Mouse (Mus musculus): ENCODE data around the gene Ppp6r3. TPM values are rescaled to one million over a fixed set of nuclear protein-coding genes. Genes with fewer than 3 reads are reported as not detected.

Gene Ppp6r3
- polyA plus RNA-seq, 1 experiment from 2014 or later = 68.7 TPM

DNA sequence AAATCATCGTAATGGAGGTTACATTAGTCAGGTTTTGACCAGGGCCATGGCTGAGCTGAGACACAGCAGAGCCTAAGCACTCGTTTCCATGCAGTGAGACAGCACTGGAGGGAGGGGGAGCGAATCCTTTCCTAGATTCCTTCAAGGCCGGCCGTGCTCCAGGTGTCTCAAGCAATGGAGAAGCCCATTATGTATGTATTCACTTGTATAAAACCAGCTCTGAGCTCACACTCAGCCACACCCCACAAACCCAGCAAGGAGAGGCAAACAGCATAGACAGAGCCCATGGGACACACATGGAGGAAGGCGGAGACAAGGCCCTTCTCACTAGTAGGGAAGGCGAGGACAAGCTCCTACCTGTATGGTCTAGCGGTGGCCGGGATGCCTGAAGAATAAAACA lies 10.5 kb upstream of the Ppp6r3 start:
- H3K4me2 ChIP-seq (replicated peaks; ENCODE audit: low read depth, low read length) = no peak overlapping the region
- no peaks in the 10 kb centered on the region for H3K9me3 ChIP-seq (ENCODE audit: control insufficient read depth, low read depth, low read length)
- no peak for ATAC-seq (ENCODE audit: insufficient number of reproducible peaks, insufficient read depth, low FRiP score, low read depth)
- no peak overlapping the region for H3K27ac ChIP-seq (ENCODE audit: low read length)
- H3K27me3 ChIP-seq (ENCODE audit: control insufficient read depth, insufficient read depth, low read length) = no peaks in the 10 kb centered on the region
- no peaks in the 10 kb centered on the region for H3K4me1 ChIP-seq (ENCODE audit: control insufficient read depth, insufficient read depth, low read length)
- H3K36me3 ChIP-seq (ENCODE audit: control insufficient read depth, insufficient read depth, low read length) = peaks cover 42% of the 10 kb centered on the region
- H3K9ac ChIP-seq (replicated peaks; ENCODE audit: low read depth, low read length) = no peak overlapping the region
- H3K4me3 ChIP-seq (ENCODE audit: low read depth, low read length) = no peak overlapping the region
- 94% methylated on average over 9 of the region's 9 CpGs for WGBS

GRCm38 (mm10) chr19:3581326-3581725 lies 5.8 kb upstream of the Ppp6r3 start:
- H3K27me3 ChIP-seq (ENCODE audit: control insufficient read depth, insufficient read depth, low read length) = no peaks in the 10 kb centered on the region
- whole genome bisulfite sequencing = 31% methylated on average over 7 of the region's 7 CpGs
- H3K9ac ChIP-seq (replicated peaks; ENCODE audit: low read depth, low read length) = no peak overlapping the region
- no peaks in the 10 kb centered on the region for H3K4me1 ChIP-seq (ENCODE audit: control insufficient read depth, insufficient read depth, low read length)
- no peaks in the 10 kb centered on the region for H3K9me3 ChIP-seq (ENCODE audit: control insufficient read depth, low read depth, low read length)
- H3K27ac ChIP-seq (ENCODE audit: low read length) = no peak overlapping the region
- H3K36me3 ChIP-seq (ENCODE audit: control insufficient read depth, insufficient read depth, low read length) = peaks cover 16% of the 10 kb centered on the region
- H3K4me2 ChIP-seq (replicated peaks; ENCODE audit: low read depth, low read length) = no peak overlapping the region
- no peak overlapping the region for H3K4me3 ChIP-seq (ENCODE audit: low read depth, low read length)
- no peak for ATAC-seq (ENCODE audit: insufficient number of reproducible peaks, insufficient read depth, low FRiP score, low read depth)

GRCm38 (mm10) chr19:3577911-3578290 lies 2.4 kb upstream of the Ppp6r3 start:
- H3K4me2 ChIP-seq (replicated peaks; ENCODE audit: low read depth, low read length) = no peak overlapping the region
- H3K4me1 ChIP-seq (ENCODE audit: control insufficient read depth, insufficient read depth, low read length) = peaks cover 14% of the 10 kb centered on the region
- H3K27ac ChIP-seq (ENCODE audit: low read length) = no peak overlapping the region
- no peak for ATAC-seq (ENCODE audit: insufficient number of reproducible peaks, insufficient read depth, low FRiP score, low read depth)
- no peak overlapping the region for H3K4me3 ChIP-seq (ENCODE audit: low read depth, low read length)
- H3K9ac ChIP-seq (replicated peaks; ENCODE audit: low read depth, low read length) = no peak overlapping the region
- no peaks in the 10 kb centered on the region for H3K36me3 ChIP-seq (ENCODE audit: control insufficient read depth, insufficient read depth, low read length)
- no peaks in the 10 kb centered on the region for H3K9me3 ChIP-seq (ENCODE audit: control insufficient read depth, low read depth, low read length)
- H3K27me3 ChIP-seq (ENCODE audit: control insufficient read depth, insufficient read depth, low read length) = no peaks in the 10 kb centered on the region

- no peak overlapping the region for H3K9ac ChIP-seq (replicated peaks; ENCODE audit: low read depth, low read length)
- H3K36me3 ChIP-seq (ENCODE audit: control insufficient read depth, insufficient read depth, low read length) = no peaks in the 10 kb centered on the region
- 74% methylated on average over 4 of the region's 4 CpGs for WGBS
- H3K9me3 ChIP-seq (ENCODE audit: control insufficient read depth, low read depth, low read length) = no peaks in the 10 kb centered on the region
- H3K4me3 ChIP-seq (ENCODE audit: low read depth, low read length) = no peak overlapping the region
- peaks cover 14% of the 10 kb centered on the region for H3K4me1 ChIP-seq (ENCODE audit: control insufficient read depth, insufficient read depth, low read length)
- no peak overlapping the region for H3K27ac ChIP-seq (ENCODE audit: low read length)
- no peak for ATAC-seq (ENCODE audit: insufficient number of reproducible peaks, insufficient read depth, low FRiP score, low read depth)
- no peak overlapping the region for H3K4me2 ChIP-seq (replicated peaks; ENCODE audit: low read depth, low read length)
- H3K27me3 ChIP-seq (ENCODE audit: control insufficient read depth, insufficient read depth, low read length) = no peaks in the 10 kb centered on the region
Measured at GRCm38 (mm10) chr19:3577265-3577910, 1.8 kb upstream of the Ppp6r3 start.

DNA sequence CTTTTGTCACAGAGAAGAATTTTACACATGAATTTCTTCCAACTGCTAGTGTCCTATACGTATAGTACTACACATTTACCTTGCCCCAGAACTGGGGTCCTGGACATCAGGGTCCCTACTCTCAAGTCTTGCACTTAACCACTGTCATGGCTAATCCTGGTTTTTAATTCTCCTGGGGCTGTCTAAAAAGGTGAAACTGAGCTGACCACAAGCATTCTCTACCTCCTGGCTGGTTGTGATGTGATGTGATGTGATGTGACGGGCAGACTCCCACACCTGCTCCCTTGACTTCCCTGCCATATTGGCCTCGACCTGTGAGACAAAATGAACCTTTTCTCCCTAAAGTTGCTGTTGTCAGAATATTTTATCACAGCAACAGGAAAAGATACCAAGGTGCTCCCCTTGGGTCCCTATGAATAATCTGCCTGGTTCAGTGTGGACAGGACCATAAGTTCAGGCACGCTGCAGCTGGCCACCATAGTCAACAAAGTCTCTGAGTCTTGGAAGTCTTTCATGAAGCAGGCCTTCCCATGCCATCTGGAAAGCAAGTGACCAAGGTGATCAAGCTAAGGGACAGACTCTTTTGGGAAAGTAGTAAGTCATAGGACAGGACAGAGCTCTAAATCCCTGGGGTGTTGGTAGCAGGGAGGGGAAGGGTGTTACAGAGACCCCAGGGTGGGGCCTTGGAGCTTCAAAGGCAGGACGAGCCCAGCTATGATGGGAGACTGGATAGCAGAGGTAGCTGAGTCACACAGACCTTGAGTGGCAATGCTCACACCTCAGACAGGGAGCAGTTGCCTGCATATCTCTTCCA lies 1.1 kb upstream of the Ppp6r3 start:
- no peaks in the 10 kb centered on the region for H3K36me3 ChIP-seq (ENCODE audit: control insufficient read depth, insufficient read depth, low read length)
- WGBS = 60% methylated on average over 5 of the region's 5 CpGs
- no peaks in the 10 kb centered on the region for H3K27me3 ChIP-seq (ENCODE audit: control insufficient read depth, insufficient read depth, low read length)
- H3K9ac ChIP-seq (replicated peaks; ENCODE audit: low read depth, low read length) = no peak overlapping the region
- peak overlapping the region; percentile 94 for H3K4me3 ChIP-seq (ENCODE audit: low read depth, low read length)
- H3K27ac ChIP-seq (ENCODE audit: low read length) = peak overlapping the region; percentile 96
- peaks cover 14% of the 10 kb centered on the region for H3K4me1 ChIP-seq (ENCODE audit: control insufficient read depth, insufficient read depth, low read length)
- peak overlapping the region; percentile 46 for H3K4me2 ChIP-seq (replicated peaks; ENCODE audit: low read depth, low read length)
- no peak for ATAC-seq (ENCODE audit: insufficient number of reproducible peaks, insufficient read depth, low FRiP score, low read depth)
- H3K9me3 ChIP-seq (ENCODE audit: control insufficient read depth, low read depth, low read length) = no peaks in the 10 kb centered on the region

DNA sequence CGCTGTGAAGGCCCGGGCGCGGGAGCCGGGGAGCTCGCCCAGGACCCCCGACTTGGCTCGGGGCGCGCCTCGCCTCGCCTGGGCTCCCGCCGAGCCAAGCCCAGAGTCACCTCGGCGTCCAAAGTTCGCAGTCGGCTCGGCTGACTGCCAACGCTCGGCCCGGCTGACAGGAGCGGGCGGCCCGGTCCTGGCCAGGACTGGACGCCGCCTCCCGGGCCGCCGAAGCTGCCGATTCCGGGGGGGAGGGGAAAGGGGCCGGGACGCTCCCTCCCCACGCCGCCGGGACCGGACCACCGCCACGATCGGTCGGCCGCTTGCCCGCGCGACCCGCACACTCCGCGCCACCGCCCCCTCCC lies 295 bp downstream of the Ppp6r3 start:
- Histone ChIP-seq H3K4me3 (ENCODE audit: low read depth, low read length) (peak overlapping the region; percentile 94), H3K36me3 (ENCODE audit: control insufficient read depth, insufficient read depth, low read length) (no peaks in the 10 kb centered on the region), H3K27me3 (ENCODE audit: control insufficient read depth, insufficient read depth, low read length) (no peaks in the 10 kb centered on the region), H3K27ac (ENCODE audit: low read length) (peak overlapping the region; percentile 96), H3K9ac (replicated peaks; ENCODE audit: low read depth, low read length) (peak overlapping the region; percentile 84), H3K4me2 (replicated peaks; ENCODE audit: low read depth, low read length) (peak overlapping the region; percentile 61), H3K4me1 (ENCODE audit: control insufficient read depth, insufficient read depth, low read length) (peaks cover 14% of the 10 kb centered on the region), H3K9me3 (ENCODE audit: control insufficient read depth, low read depth, low read length) (no peaks in the 10 kb centered on the region)
- under 1% methylated on average over 21 of the region's 50 CpGs for WGBS
- peak; percentile 25; the same call in 1 of the 2 replicates for ATAC-seq (ENCODE audit: insufficient number of reproducible peaks, insufficient read depth, low FRiP score, low read depth)

DNA sequence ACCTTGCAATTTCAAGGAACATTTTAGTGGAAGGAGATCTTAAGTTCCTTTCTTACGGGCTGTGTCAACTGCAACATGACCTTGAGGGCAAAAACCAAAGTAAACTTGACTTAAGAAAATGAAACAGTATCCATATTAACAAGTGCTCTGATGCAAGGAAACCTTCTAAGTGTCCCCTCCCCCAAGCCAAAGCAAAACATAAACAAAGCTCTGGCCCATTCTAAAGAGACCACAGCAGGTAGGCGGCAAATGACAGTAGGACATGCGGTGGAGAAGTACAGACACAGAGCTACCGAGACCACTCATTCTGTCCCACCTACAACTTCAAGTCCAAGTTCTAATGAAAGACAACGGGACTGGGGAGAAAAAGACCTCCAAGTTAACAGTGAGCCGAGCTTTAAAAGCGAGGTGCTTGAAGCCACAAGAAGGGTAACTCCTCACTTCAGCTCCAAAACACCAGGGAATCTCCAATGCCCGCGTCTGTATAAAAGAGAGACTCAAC lies 905 bp downstream of the Ppp6r3 start:
- Histone ChIP-seq H3K4me2 (replicated peaks; ENCODE audit: low read depth, low read length) (peak overlapping the region; percentile 61), H3K9me3 (ENCODE audit: control insufficient read depth, low read depth, low read length) (no peaks in the 10 kb centered on the region), H3K4me1 (ENCODE audit: control insufficient read depth, insufficient read depth, low read length) (peaks cover 14% of the 10 kb centered on the region), H3K4me3 (ENCODE audit: low read depth, low read length) (peak overlapping the region; percentile 94), H3K27ac (ENCODE audit: low read length) (peak overlapping the region; percentile 96; the same call in 1 of the 2 replicates), H3K27me3 (ENCODE audit: control insufficient read depth, insufficient read depth, low read length) (no peaks in the 10 kb centered on the region), H3K9ac (replicated peaks; ENCODE audit: low read depth, low read length) (peak overlapping the region; percentile 84), H3K36me3 (ENCODE audit: control insufficient read depth, insufficient read depth, low read length) (no peaks in the 10 kb centered on the region)
- no peak for ATAC-seq (ENCODE audit: insufficient number of reproducible peaks, insufficient read depth, low FRiP score, low read depth)
- under 1% methylated on average over 9 of the region's 9 CpGs for WGBS

- Histone ChIP-seq H3K9ac (replicated peaks; ENCODE audit: low read depth, low read length) (no peak overlapping the region), H3K27me3 (ENCODE audit: control insufficient read depth, insufficient read depth, low read length) (no peaks in the 10 kb centered on the region), H3K27ac (ENCODE audit: low read length) (no peak overlapping the region), H3K9me3 (ENCODE audit: control insufficient read depth, low read depth, low read length) (no peaks in the 10 kb centered on the region), H3K4me1 (ENCODE audit: control insufficient read depth, insufficient read depth, low read length) (peaks cover 7% of the 10 kb centered on the region; the same call in 1 of the 2 replicates), H3K4me3 (ENCODE audit: low read depth, low read length) (no peak overlapping the region), H3K4me2 (replicated peaks; ENCODE audit: low read depth, low read length) (no peak overlapping the region), H3K36me3 (ENCODE audit: control insufficient read depth, insufficient read depth, low read length) (no peaks in the 10 kb centered on the region)
- 85% methylated on average over 3 of the region's 3 CpGs for WGBS
- no peak for ATAC-seq (ENCODE audit: insufficient number of reproducible peaks, insufficient read depth, low FRiP score, low read depth)
Measured at GRCm38 (mm10) chr19:3564309-3564708, 11.2 kb downstream of the Ppp6r3 start.
